Mouse (Mus musculus) testis, adult 2 months (tissue): ENCODE measurements around the gene Ddx24.

Source experiments
- CTCF ChIP-seq: fragments of 200-500 bp; IDR thresholded peaks from 2 replicates; pipeline ENCODE4 v1.5.1; 2012; ENCODE audit warnings: low read depth, mild to moderate bottlenecking, inconsistent platforms, low read length, moderate library complexity; ENCODE audit not compliant: control insufficient read depth, insufficient read depth, insufficient replicate concordance
- POLR2A ChIP-seq: fragments of 200-500 bp; IDR thresholded peaks from 2 replicates; pipeline ENCODE4 v1.6.1; 2012; ENCODE audit warnings: low read depth, mild to moderate bottlenecking, inconsistent platforms, low read length, moderate library complexity; ENCODE audit not compliant: control insufficient read depth

DNA sequence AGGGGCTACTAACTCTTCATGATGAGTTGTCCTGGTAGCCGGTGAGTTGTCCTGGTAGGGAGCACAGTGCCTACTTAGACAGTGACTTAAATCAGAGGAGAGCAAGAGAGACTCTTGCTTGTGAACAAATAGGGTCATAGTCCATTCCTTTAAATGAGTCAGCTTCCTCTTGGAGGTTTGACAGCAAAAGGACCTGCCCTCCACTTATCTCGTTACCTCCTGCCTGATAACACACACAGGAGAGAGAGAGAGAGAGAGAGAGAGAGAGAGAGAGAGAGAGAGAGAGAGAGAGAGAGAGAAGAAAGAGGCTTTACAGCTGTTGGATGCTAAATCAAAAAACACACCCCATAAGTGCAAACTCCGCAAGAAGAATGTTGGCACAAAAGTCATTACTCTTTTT, 31.5 kb upstream of the Ddx24 start, which contains the start of gene Ifi27l2b:
- TF ChIP-seq CTCF (no peak), POLR2A (no peak)
